Mouse (Mus musculus) spleen, adult 2 months (tissue): Measurements from ENCODE around the gene Mical2. TPM values are rescaled to one million over a fixed set of nuclear protein-coding genes. Genes with fewer than 3 reads are reported as not detected.

Experiments
- DNase-seq, 2 experiments: peaks; one replicate each; pipeline versions ENCODE4 v3.0.0 to v3.0.0-alpha.2; 2012 to 2021; ENCODE audit warnings: low spot score in 2 of 2, low read depth in 1 of 2
- H3K27ac ChIP-seq: fragments of 200-500 bp; 2 replicates; pipeline ENCODE4 v1.5.1; 2012; ENCODE audit warnings: low read length, inconsistent platforms; ENCODE audit not compliant: insufficient read depth
- H3K27me3 ChIP-seq: fragments of 200-500 bp; 2 replicates; pipeline ENCODE4 v1.6.1; 2012; ENCODE audit warnings: mild to moderate bottlenecking, moderate library complexity, low read length, inconsistent platforms; ENCODE audit not compliant: control insufficient read depth, insufficient read depth
- H3K36me3 ChIP-seq: fragments of 200-500 bp; 2 replicates; pipeline ENCODE4 v1.6.1; 2012; ENCODE audit warnings: mild to moderate bottlenecking, low read length, inconsistent platforms; ENCODE audit not compliant: control insufficient read depth, insufficient read depth
- H3K4me1 ChIP-seq: fragments of 200-500 bp; 2 replicates; pipeline ENCODE4 v1.6.1; 2011; ENCODE audit warnings: inconsistent platforms; ENCODE audit not compliant: control insufficient read depth, insufficient read depth, insufficient read length
- H3K4me3 ChIP-seq: fragments of 200-500 bp; 2 replicates; pipeline ENCODE4 v1.5.1; 2011; ENCODE audit warnings: mild to moderate bottlenecking, inconsistent platforms; ENCODE audit not compliant: insufficient read depth, insufficient read length; ENCODE audit errors: extremely low read depth
- CTCF ChIP-seq: fragments of 200-500 bp; IDR thresholded peaks from 2 replicates; pipeline ENCODE4 v1.5.1; 2011; ENCODE audit warnings: mild to moderate bottlenecking, inconsistent platforms; ENCODE audit not compliant: insufficient read depth, insufficient read length, insufficient replicate concordance; ENCODE audit errors: extremely low read depth
- POLR2A ChIP-seq: fragments of 200-500 bp; IDR thresholded peaks from 2 replicates; pipeline ENCODE4 v1.6.1; 2011; ENCODE audit warnings: low read depth, low read length, inconsistent platforms
- WGBS: fragments of 180-500 bp; shearing (Covaris S2); methylation state at CpG from one replicate; pipeline ENCODE4 v1.1.7; 2018; 5-methylcytosine and 5-hydroxymethylcytosine counted together
- polyA plus RNA-seq: library from polyadenylated mRNA; depleted of rRNA; stranded (reverse); fragments of >200 nt; gene quantifications from 2 replicates; pipeline ENCODE4 v1.2.3, GENCODE M21; 2012

Gene Mical2
- polyA plus RNA-seq, 1 experiment = 3.1 TPM

GRCm38 (mm10) chr7:112222733-112223524, 2.7 kb upstream of the Mical2 start:
- 63% methylated on average over 7 of the region's 7 CpGs for WGBS
- Histone ChIP-seq H3K4me1 (no peaks in the 10 kb centered on the region; the same call in 1 of the 2 replicates), H3K27ac (no peak overlapping the region), H3K4me3 (no peak overlapping the region), H3K36me3 (no peaks in the 10 kb centered on the region), H3K27me3 (peaks cover 6% of the 10 kb centered on the region)
- no peak for DNase-seq
- TF ChIP-seq POLR2A (no peak), CTCF (no peak)

GRCm38 (mm10) chr7:112224854-112225253, 802 bp upstream of the Mical2 start:
- WGBS = 89% methylated on average over 12 of the region's 12 CpGs
- H3K36me3 ChIP-seq = no peaks in the 10 kb centered on the region
- H3K4me1 ChIP-seq = no peaks in the 10 kb centered on the region; the same call in none of the 2 replicates
- DNase-seq = no peak
- TF ChIP-seq CTCF = no peak
- TF ChIP-seq POLR2A = no peak
- no peak overlapping the region for H3K4me3 ChIP-seq
- H3K27ac ChIP-seq = no peak overlapping the region
- H3K27me3 ChIP-seq = peaks cover 6% of the 10 kb centered on the region

GRCm38 (mm10) chr7:112226446-112227265, 1.0 kb downstream of the Mical2 start:
- WGBS = 45% methylated on average over 24 of the region's 24 CpGs
- Histone ChIP-seq H3K4me3 (peak overlapping the region; percentile 56; the same call in 1 of the 2 replicates), H3K27me3 (peaks cover 6% of the 10 kb centered on the region), H3K27ac (no peak overlapping the region), H3K4me1 (no peaks in the 10 kb centered on the region; the same call in none of the 2 replicates), H3K36me3 (no peaks in the 10 kb centered on the region)
- DNase-seq = no peak
- TF ChIP-seq CTCF = no peak
- TF ChIP-seq POLR2A = no peak

- Histone ChIP-seq H3K36me3 (no peaks in the 10 kb centered on the region), H3K4me1 (no peaks in the 10 kb centered on the region; the same call in none of the 2 replicates), H3K4me3 (no peak overlapping the region), H3K27ac (no peak overlapping the region), H3K27me3 (peaks cover 6% of the 10 kb centered on the region)
- TF ChIP-seq POLR2A (no peak), CTCF (no peak)
- WGBS = 96% methylated on average over 6 of the region's 6 CpGs
- DNase-seq = no peak
Measured at GRCm38 (mm10) chr7:112227266-112227562, 1.6 kb downstream of the Mical2 start.

GRCm38 (mm10) chr7:112228827-112229498, 3.3 kb downstream of the Mical2 start:
- Histone ChIP-seq H3K27me3 (peaks cover 6% of the 10 kb centered on the region), H3K36me3 (no peaks in the 10 kb centered on the region), H3K4me3 (no peak overlapping the region), H3K27ac (no peak overlapping the region), H3K4me1 (no peaks in the 10 kb centered on the region; the same call in none of the 2 replicates)
- no peak for DNase-seq
- WGBS = 88% methylated on average over 20 of the region's 20 CpGs
- TF ChIP-seq CTCF (no peak), POLR2A (no peak)

GRCm38 (mm10) chr7:112231731-112232130, 6.1 kb downstream of the Mical2 start:
- TF ChIP-seq POLR2A = no peak
- WGBS = 84% methylated on average over 7 of the region's 7 CpGs
- H3K27me3 ChIP-seq = no peaks in the 10 kb centered on the region

More at GRCm38 (mm10) chr7:112231731-112232130, 6.1 kb downstream of the Mical2 start:
- H3K36me3 ChIP-seq = no peaks in the 10 kb centered on the region
- no peak overlapping the region for H3K27ac ChIP-seq
- H3K4me3 ChIP-seq = no peak overlapping the region
- no peaks in the 10 kb centered on the region; the same call in 1 of the 2 replicates for H3K4me1 ChIP-seq
- no peak for DNase-seq
